In genomic region chr1:92774743-92775692, GRCm38 (mm10) we compare ENCODE assay signal across 8 mouse cellular contexts. TPM values are rescaled to one million over a fixed set of nuclear protein-coding genes. Genes with fewer than 3 reads are reported as not detected.
DNase-seq lines count a peak whose midpoint lies in the region; ATAC-seq and TF ChIP-seq lines count a peak whose summit lies in the region.

No protein-coding gene starts in this region.

- 20% methylated on average over 16 of the region's 16 CpGs for WGBS in lung, embryonic 14.5 days
- 44% methylated on average over 16 of the region's 16 CpGs for WGBS in forebrain, embryonic 14.5 days
- WGBS in liver, embryonic 11.5 days: 18% methylated on average over 16 of the region's 16 CpGs

- no peaks in the 10 kb centered on the region for H3K36me3 ChIP-seq in lung, embryonic 14.5 days (ENCODE audit: insufficient read depth)
- no peaks in the 10 kb centered on the region for H3K36me3 ChIP-seq in forebrain, embryonic 14.5 days (ENCODE audit: control insufficient read depth, insufficient read depth, low read length)
- no peaks in the 10 kb centered on the region for H3K36me3 ChIP-seq in liver, embryonic 11.5 days (ENCODE audit: control insufficient read depth, insufficient read depth, low read length)

- no peak for TF ChIP-seq CTCF in lung, embryonic 14.5 days (IDR thresholded peaks at IDR 0.05; ENCODE audit: low read depth)

- no peaks in the 10 kb centered on the region for H3K4me1 ChIP-seq in lung, embryonic 14.5 days (ENCODE audit: insufficient read depth)
- peaks cover 13% of the 10 kb centered on the region for H3K4me1 ChIP-seq in forebrain, embryonic 14.5 days (ENCODE audit: control insufficient read depth, insufficient read depth, low read length)
- H3K4me1 ChIP-seq in liver, embryonic 11.5 days (replicated peaks; ENCODE audit: control insufficient read depth, insufficient read depth, low read length): peaks cover 8% of the 10 kb centered on the region; the same call in 1 of the 2 replicates

- peak; percentile 55; the same call in 1 of the 2 replicates for ATAC-seq in lung, embryonic 14.5 days (ENCODE audit: insufficient read depth)
- ATAC-seq in forebrain, embryonic 14.5 days: no peak
- ATAC-seq in liver, embryonic 11.5 days (replicated peaks; ENCODE audit: low FRiP score): 0 out of 2 replicates have a peak, but pooled peaks have one; percentile 26

- H3K27ac ChIP-seq in lung, embryonic 14.5 days (ENCODE audit: low read depth): no peak overlapping the region
- no peak overlapping the region for H3K27ac ChIP-seq in forebrain, embryonic 14.5 days (ENCODE audit: low read depth, low read length)
- no peak overlapping the region for H3K27ac ChIP-seq in liver, embryonic 11.5 days (ENCODE audit: low read depth, low read length)

- no peaks in the 10 kb centered on the region for H3K27me3 ChIP-seq in lung, embryonic 14.5 days (ENCODE audit: insufficient read depth, low read length)
- H3K27me3 ChIP-seq in forebrain, embryonic 14.5 days (replicated peaks; ENCODE audit: control insufficient read depth, insufficient read depth, low read length): no peaks in the 10 kb centered on the region
- H3K27me3 ChIP-seq in liver, embryonic 11.5 days (replicated peaks; ENCODE audit: control insufficient read depth, insufficient read depth, low read length): no peaks in the 10 kb centered on the region

- H3K4me3 ChIP-seq in lung, embryonic 14.5 days (ENCODE audit: low read depth, low read length): no peak overlapping the region; the same call in 1 of the 2 replicates
- no peak overlapping the region for H3K4me3 ChIP-seq in forebrain, embryonic 14.5 days (ENCODE audit: low read depth, low read length)
- no peak overlapping the region for H3K4me3 ChIP-seq in liver, embryonic 11.5 days (ENCODE audit: low read depth, low read length)

- peak overlapping the region; percentile 48 for H3K4me2 ChIP-seq in lung, embryonic 14.5 days
- no peak overlapping the region for H3K4me2 ChIP-seq in forebrain, embryonic 14.5 days (ENCODE audit: low read length)
- peak overlapping the region; percentile 51 for H3K4me2 ChIP-seq in liver, embryonic 11.5 days

- peak; percentile 76 for DNase-seq in lung, embryonic 14.5 days
- no peak for DNase-seq in lung, postnatal 14 days
- DNase-seq in forebrain, embryonic 14.5 days (ENCODE audit: low spot score): peak; percentile 14
- DNase-seq in liver, embryonic 11.5 days (ENCODE audit: low spot score): peak; percentile 36
- peak; percentile 22 for DNase-seq in retina, embryonic 14.5 days (ENCODE audit: low spot score)
- no peak for DNase-seq in layer of hippocampus, adult 9-11 months
- no peak for DNase-seq in thymus, postnatal 4 days
- no peak for DNase-seq in layer of hippocampus, adult 9-10 months (ENCODE audit: low spot score)

- H3K9ac ChIP-seq in lung, embryonic 14.5 days: peak overlapping the region; percentile 9; the same call in 1 of the 2 replicates
- no peak overlapping the region; the same call in 1 of the 2 replicates for H3K9ac ChIP-seq in forebrain, embryonic 14.5 days (ENCODE audit: low read length)
- no peak overlapping the region for H3K9ac ChIP-seq in liver, embryonic 11.5 days (ENCODE audit: low read depth, low read length)

- H3K9me3 ChIP-seq in lung, embryonic 14.5 days (ENCODE audit: low read depth, low read length): no peaks in the 10 kb centered on the region
- H3K9me3 ChIP-seq in forebrain, embryonic 14.5 days (replicated peaks; ENCODE audit: control insufficient read depth, low read length): no peaks in the 10 kb centered on the region
- H3K9me3 ChIP-seq in liver, embryonic 11.5 days (ENCODE audit: control insufficient read depth, low read length): no peaks in the 10 kb centered on the region

RNA-seq across cellular contexts. Expression of gene Gpc1, which starts 56.4 kb away (rescaled TPM):
- polyA plus RNA-seq in lung, embryonic 14.5 days (2014; fragmentation: Nextera tagmentation; extraction: Ambion mirVana): 36.3 and 42.4 TPM in 2 replicates
- 58.4 and 66.8 TPM in 2 replicates for polyA plus RNA-seq in forebrain, embryonic 14.5 days (2014; fragmentation: Nextera tagmentation; extraction: Ambion mirVana)
- 14.5 and 15.2 TPM in 2 replicates for polyA plus RNA-seq in liver, embryonic 11.5 days (2014; fragmentation: Nextera tagmentation; extraction: Ambion mirVana)

Comparison
In these comparisons a context has a peak if more than half of its experiments do, and no peak if none do; other contexts are left out.
1. DNase-seq: peak in lung, embryonic 14.5 days (single experiment), forebrain, embryonic 14.5 days (single experiment), liver, embryonic 11.5 days (single experiment) and retina, embryonic 14.5 days (single experiment); none in lung, postnatal 14 days (single experiment), layer of hippocampus, adult 9-11 months (single experiment), thymus, postnatal 4 days (single experiment) and layer of hippocampus, adult 9-10 months (single experiment).